Comparison of ENCODE assay signal across 16 mouse cellular contexts in genomic region chr1:150160314-150160713, GRCm38 (mm10).
"Had no signal": no experiment of that assay in that cellular context is flagged by ENCODE, and none has a peak within 500 bp of the region (broad histone marks: within the 10 kb centered on the region; RNA-seq: fewer than 3 reads in every experiment).

No protein-coding gene starts in this region.

- H3K9me3 ChIP-seq: stomach, embryonic 15.5 days had no signal

- H3K4me3 ChIP-seq: neural tube, embryonic 13.5 days; neural tube, embryonic 15.5 days; stomach, embryonic 15.5 days had no signal

- H3K36me3 ChIP-seq: neural tube, embryonic 13.5 days; neural tube, embryonic 15.5 days; stomach, embryonic 15.5 days had no signal

- DNase-seq: retina, postnatal 1 day; right cerebral cortex, adult 18-20 months; right cerebral cortex, postnatal 14 days; right cerebral cortex, postnatal 25 days; right cerebral cortex, postnatal 4 days; spleen, adult 18-20 months; thymus, adult 18-20 months; thymus, adult 2 months; thymus, postnatal 14 days; thymus, postnatal 25 days; thymus, postnatal 36 days; thymus, postnatal 4 days had no signal

- H3K27ac ChIP-seq: neural tube, embryonic 13.5 days; neural tube, embryonic 15.5 days; stomach, embryonic 15.5 days; stomach, postnatal 0 days had no signal

- H3K4me2 ChIP-seq: neural tube, embryonic 13.5 days; neural tube, embryonic 15.5 days; stomach, embryonic 15.5 days had no signal

- H3K4me1 ChIP-seq: neural tube, embryonic 15.5 days; stomach, embryonic 15.5 days had no signal

- H3K27me3 ChIP-seq: neural tube, embryonic 13.5 days; neural tube, embryonic 15.5 days; stomach, embryonic 15.5 days had no signal

- H3K9ac ChIP-seq: neural tube, embryonic 13.5 days; neural tube, embryonic 15.5 days; stomach, embryonic 15.5 days had no signal
